Mouse (Mus musculus): Measurements from ENCODE around the gene Ube2l3.
A peak's percentile ranks its signal among the peaks of the same experiment; 100 is the strongest.

Ube2l3 gene

DNA sequence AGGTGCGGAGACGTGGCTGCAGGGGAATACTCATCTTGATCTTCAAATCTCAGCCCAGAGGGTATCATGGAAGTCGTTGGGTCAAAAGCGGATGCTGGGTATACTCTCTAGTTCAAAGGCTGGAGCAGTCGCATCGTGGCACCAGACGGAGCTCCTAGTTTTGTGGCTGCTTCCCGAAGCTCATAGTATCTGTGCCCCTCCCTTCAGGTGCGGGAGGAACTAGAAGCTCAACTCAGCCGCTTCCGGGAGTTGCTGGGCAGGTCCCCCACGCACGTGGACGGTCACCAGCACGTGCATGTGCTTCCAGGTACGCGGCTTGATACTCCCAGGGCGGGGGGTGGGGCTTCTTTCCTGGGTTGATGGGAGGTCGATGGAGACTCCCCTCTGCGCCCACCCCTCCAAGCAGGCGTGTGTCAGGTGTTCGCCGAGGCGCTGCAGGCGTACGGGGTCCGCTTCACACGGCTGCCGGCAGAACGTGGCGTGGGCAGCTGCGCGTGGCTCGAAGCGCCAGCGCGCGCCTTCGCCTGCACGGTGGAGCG is 55.0 kb downstream of the Ube2l3 start:
- no peak for DNase-seq (ENCODE audit: low read depth, low spot score)

DNA sequence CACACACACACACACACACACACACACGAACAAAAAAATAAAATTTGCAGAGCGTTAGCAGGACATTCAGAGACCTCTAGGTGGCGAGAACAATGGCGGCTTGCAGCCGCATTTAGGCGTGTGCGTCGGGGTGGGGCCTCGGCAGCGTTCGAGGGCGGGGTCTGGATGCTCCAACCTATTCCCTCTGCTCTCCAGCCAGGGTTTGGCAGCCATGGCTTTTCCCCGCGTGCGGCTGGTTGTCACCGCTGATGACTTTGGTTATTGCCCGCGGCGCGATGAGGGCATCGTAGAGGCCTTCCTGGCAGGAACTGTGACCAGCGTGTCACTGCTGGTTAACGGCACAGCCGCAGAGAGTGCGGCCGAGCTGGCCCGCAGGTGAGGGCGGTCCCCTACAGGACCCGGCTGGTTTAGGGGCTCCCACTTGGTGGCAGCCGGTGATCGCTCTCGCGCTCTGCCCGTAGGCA is 55.6 kb downstream of the Ube2l3 start, which contains the start of gene Ccdc116:
Gene Ccdc116 (minus strand): TSS at position 458 of the 464 bp plus-strand sequence.
- peak; percentile 59 for DNase-seq (ENCODE audit: low read depth, low spot score)

DNA sequence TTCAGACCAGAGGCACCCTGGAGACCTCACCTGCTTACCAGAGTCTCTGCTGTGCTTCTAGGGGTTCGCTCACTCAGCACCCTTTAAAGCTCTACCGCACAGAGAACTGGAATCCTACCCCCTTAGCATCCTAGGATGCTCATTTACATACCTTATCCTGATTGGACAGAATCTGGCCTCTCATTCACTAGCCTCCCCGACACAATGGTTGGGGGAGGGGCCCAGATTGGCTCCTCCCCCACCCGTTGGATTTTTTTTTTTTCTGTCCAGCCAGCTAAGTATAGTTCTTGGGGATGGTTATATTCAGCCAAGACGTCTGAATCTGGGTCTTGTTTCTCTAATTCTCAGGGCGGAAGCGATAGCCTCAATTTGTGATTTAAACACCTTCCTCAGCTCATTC is 58.1 kb downstream of the Ube2l3 start, which contains the start of gene Ydjc:
Gene Ydjc (plus strand): TSS at position 283 of the 400 bp plus-strand sequence.
- DNase-seq (ENCODE audit: low read depth, low spot score), result no peak

DNA sequence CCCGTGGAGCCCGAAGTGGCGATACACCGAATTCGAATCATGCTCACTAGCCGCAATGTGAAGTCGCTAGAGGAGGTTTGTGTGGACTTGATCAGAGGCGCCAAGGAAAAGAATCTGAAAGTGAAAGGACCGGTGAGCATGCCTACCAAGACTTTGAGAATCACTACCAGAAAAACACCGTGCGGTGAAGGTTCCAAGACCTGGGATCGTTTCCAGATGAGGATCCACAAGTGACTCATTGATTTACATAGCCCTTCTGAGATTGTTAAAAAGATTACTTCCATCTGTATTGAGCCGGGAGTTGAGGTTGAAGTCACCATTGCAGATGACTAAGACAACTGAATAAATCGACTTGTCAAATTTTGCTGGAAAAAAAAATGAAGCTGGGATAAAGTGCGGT is 65.1 kb downstream of the Ube2l3 start:
- DNase-seq (ENCODE audit: low read depth, low spot score), result no peak

DNA sequence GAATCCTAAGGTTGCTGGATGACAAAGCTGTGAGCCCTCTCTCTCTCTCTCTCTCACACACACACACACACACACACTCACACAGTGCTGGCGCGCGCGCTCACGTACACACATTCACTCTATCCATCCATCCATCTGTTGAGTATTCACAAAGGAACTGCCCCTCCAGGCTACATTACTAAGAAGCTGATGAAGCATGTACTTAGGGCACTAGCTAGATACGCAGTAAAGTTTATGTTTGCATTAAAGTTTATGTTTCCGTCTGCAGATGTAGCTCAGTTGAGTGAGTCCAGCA is 69.6 kb downstream of the Ube2l3 start:
- no peak for DNase-seq (ENCODE audit: low read depth, low spot score)

DNA sequence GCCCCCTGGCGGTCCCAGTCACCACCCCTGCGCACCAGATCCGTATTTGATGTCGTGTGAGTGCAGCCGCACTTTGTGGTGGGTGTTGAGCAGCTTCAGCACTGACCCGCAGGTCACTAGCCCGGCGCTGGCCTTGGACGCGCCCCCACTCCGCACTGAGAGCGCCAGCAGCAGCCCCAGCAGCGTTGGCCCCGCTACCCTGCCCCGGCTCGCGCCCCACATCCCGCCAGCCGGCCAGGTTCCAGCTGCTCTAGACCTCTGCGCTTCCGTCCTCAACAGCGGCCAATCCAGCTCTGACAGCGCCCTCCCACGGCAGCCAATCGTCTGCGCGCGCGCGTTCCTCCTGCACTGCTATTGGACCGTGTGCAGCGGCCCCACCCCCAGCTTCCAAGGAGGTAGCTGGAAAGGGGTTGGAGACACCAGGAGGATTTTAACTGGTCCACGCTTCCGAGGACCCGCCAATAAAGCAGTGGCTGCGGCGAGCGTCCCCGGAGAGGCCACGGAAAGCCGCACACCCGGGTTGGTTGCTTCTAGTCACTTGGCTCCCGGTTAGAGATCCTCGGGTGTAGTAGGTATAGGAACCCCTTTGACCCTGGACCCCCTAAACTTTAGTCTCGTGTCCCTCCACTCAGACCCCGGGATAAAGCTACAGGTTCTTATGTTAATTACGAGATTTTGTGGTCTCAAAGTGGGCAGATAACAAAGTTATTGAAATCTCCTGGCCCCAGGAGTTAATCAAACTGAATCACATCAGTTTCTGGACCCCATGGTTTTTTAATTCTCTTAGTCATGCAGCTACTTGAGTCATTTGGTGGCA is 70.2 kb downstream of the Ube2l3 start, which contains the start of gene Sdf2l1:
Gene Sdf2l1 (minus strand): TSS at position 295 of the 817 bp plus-strand sequence.
- peak; percentile 88 for DNase-seq (ENCODE audit: low read depth, low spot score)

DNA sequence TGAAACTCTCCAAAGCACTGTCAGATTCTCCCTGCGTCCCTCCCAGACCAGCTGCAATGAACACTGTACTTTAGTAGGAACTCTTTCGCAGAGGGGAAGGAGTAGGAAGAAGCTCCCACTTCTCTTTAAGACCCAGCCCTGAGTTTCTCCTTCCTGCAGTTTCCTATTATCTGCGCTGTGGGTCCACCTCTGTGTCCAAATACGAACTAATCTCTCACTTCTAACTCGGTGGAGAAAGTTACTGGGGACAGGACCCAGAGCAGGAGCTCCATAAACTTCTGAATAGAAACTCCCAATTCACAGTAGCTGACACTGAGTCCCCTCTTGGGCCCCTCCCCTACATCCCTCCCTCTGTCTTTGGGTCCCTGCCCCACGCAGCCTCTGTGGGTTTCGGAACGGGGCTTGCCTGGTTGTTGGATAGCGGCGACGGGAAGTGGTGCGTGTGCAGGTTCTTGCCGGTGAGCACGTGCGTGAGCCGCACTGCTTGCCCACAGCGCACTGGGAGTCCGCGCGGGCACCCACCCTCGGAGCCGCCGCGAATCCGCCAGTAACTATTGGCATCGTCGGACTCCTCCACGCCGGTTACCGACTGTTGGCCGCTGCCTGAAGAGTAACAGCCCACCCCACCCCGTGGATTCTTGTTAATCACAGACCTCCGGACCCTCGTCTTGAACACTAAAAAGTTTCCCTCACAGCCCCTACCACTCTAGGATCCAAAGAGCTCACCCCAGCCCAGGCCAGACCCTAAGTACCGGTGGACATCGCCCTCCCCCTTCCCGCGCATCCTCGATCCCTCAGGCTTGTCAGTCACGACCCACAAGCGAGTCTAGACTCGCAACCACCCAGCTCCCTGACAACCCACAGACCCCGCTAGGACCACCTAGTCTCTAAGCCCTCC is 71.0 kb downstream of the Ube2l3 start:
- DNase-seq (ENCODE audit: low read depth, low spot score), result no peak

DNA sequence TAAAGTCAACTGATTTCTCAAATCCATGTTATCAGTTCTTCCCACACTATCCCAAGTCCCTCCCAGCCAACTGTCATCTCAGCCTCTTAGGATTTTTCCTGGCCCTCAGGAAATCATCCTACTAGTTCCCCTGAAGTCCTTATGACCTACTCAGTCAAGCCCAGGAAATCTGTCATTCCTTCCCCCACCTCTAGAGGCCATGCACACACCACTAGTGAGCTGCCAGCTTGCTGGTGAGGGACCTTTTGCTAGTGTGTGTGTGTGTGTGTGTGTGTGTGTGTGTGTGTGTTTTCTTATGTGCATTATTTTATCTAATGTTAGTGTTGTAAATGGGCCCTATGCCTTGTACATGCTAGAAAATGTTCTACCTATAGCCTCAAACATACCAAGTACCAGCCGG is 75.2 kb downstream of the Ube2l3 start:
- no peak for DNase-seq (ENCODE audit: low read depth, low spot score)

DNA sequence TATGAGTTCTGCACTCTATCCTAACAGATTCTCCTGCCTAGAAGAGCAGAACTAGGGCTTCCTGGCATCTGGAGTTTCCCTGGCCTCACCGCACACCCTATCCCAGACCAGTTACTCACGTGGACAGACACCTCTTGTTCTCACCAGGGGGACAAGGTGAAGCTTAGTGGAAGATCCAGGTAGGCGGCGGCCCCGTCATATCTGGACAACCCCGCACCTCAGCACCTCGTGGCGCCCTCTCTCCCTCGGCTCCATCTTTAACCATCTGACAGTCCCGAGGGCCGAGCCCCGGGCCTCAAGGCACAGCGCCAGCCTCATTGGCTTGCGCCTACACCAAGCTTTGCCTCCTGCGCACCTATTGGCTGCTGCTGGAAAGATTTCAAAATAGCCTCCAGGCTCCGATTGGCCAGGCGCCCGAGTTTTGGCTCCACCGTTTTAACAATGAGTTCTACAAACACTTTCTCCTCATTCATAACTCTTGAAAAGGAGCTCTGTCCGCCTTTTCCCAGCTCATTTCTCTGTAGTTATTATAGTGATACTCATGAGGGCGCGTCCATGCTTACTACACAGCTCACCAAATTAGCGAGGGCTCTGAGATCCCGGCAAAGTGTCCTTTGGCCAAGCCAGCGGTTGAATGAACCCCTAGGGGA is 77.5 kb downstream of the Ube2l3 start, which contains the start of gene 2610318N02Rik:
Gene 2610318N02Rik (minus strand): TSS at position 297 of the 650 bp plus-strand sequence.
- no peak for DNase-seq (ENCODE audit: low read depth, low spot score)

DNA sequence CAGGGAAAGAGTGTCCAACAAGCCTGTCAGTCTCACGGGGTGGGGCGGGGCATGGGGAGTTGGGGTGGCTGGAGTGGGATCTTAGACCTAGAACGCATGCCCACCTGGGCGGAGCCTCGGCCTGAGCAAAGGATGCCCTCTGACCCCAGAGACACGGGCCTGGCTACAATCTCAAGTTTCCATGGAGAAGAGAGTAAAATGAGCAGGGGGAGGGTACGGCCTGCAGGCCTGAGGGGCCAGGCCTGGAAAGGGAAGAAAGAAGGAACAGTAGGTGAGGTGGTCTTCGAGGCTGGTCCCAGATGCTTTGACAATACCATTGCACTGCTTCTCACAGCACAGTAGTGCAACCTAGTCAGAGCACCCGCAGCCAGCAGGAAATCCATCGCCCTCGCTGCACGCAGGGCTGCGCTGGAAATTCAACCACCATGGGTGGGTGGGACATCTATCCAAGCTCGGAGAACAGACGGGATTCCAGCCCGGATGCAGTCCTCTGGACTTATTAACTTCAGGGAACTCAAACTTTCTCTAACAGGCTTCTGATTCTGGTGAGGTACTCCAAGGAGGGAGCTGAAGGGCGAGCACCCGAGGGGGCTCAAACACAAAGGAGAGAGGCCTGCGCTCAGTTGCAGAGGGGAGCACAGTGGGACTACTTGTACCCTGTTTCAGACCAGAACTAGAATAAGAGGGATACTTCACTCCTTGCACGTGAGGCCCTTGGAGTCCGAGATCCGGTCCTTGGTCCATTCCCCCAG is 78.2 kb downstream of the Ube2l3 start:
- DNase-seq (ENCODE audit: low read depth, low spot score), result no peak

DNA sequence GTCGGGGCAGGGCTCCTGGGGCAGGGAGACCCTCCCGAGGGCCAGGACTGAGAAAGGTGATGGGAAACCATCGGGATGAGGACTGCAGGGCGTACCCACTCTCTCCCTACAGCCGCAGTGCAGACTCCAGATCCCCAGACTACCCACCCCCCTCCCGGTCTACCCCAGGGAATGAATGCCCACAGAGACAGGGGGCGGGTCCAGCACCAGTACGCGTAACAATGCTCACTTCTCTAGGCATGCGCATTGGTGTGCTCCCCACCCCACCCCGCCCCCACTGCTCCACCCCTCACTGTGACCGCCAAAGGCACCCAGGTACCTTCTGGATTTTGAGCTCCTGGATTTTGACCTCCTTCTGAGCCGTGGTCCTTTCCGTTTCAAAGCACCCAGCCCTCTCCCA is 80.9 kb downstream of the Ube2l3 start:
- DNase-seq (ENCODE audit: low read depth, low spot score), result no peak

DNA sequence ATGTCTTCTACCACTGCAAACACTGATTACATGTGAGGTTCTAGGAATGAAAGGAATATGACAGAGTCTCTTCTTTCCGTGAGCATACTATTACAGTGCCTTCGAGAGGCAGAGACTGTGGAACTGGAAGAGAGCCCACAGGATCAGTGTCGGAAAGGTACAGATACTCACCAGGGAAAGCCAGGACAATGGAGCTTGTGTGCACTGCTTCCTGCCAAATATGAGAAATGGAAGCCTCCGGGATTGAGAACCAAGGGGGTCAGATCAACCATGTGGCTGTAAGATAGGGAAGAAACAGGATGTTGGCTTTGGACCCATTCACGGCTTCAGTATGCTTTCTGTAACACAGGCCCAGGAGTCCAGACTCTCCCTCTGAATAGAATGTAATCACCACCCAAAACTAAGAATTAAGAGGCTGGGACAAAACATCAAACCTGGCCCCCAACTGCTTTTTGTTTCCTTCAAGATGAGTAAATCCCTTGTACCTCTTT is 85.1 kb downstream of the Ube2l3 start:
- no peak for DNase-seq (ENCODE audit: low read depth, low spot score)

DNA sequence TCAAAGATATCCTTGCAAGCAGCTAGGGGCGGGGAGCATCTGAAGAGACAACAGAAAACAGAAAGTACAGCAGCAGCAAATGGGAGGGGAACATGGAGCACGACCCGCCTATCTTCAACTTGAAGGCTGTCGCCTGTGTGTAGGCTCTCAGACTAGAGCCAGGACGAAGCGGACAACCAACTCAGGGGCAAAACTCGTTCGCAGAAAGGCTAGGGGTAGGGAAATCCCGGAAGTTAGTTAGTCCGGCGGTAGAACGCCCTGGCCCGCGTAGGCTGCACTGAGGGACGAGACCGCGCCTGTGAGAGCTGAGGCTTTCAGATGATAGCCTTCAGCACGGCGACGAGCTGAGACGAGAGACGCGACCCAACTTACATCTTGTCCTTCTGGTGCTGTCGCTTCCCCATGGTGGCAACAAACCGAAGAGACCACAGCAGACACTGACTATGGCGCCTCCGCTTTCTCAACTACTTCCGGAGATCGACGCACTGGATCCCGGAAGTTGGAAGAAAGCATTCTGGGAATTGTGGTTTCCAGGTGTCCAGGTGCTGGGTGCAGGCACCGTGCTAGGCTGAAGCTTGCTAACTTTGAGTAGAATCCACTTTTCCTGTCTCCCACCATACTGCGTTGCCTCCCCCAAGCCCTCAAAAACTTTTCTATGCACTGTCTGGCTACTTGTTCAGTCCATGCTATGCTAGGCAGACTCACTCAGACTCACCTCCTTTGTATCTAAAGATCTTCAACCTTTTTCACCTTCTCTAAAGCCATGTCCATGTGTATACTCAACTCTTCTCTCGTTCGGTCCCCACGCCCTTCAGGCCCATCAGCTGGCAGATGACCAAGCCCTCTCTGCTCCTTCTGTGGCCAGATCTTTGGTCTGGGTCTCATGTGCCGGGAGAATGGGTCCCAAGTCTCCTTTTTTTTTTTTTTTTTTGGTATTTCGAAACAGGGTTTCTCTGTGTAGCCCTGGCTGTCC is 91.4 kb downstream of the Ube2l3 start, which contains the start of gene Ppil2:
Gene Ppil2 (minus strand): TSS at position 487 of the 973 bp plus-strand sequence.
- peak; percentile 73 for DNase-seq (ENCODE audit: low read depth, low spot score)

DNA sequence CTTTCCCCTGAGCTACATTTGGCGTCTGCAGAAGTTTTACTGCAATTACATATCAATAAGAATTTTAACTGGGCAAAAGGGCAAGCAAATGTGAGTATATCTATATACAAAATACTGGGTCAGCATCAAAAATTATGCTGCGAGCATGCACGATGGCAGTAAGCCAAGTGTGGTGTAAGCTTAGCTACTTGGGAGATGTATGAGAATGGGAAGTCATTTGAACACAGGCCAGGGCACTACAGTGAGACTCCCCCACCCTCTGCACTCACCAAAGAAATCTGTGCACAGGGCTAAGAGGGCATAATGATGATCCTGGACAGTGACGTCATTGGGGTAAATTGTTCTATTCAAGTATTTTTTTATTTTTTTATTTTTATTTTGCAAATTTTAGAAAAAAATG is 97.8 kb downstream of the Ube2l3 start:
- no peak for DNase-seq (ENCODE audit: low read depth, low spot score)

DNA sequence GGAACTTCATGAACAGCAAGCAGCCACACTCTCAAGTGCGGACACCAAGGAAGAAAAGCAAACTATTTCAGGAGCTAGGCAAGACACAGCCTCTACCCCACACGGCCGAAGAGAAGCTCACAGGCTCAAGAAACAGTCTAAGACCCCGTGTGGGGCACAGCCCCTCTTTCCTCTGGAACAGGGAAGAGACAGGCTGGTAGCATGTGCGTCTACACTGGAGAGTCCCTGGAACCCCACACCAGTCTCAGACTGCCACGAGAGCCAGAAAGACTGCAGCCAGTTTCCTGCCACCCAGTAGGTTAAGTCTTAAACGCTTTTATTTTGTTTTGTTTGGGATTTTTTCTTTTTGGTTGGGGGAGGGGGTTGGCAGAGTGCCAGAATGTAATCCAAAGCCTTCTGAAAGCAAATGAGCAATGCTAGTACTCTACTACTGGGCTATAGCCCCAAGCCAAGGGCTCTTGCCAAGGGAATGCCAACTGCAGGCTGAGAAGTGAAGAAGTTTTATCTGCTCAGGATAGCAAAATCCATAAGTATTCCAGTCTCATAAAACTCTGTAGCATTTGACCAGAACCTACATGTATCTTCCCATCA is 99.7 kb downstream of the Ube2l3 start:
- DNase-seq (ENCODE audit: low read depth, low spot score), result no peak
